Mouse (Mus musculus) liver, adult 2 months (tissue): ENCODE results near the gene Rgs8.

ENCODE experiments used
- CTCF ChIP-seq: fragments of 200-500 bp; IDR thresholded peaks from 2 replicates; pipeline ENCODE4 v1.5.1; 2011; ENCODE audit warnings: low read depth, low read length, control low read depth
- POLR2A ChIP-seq: fragments of 200-500 bp; IDR thresholded peaks from 2 replicates; pipeline ENCODE4 v1.6.1; 2011; ENCODE audit warnings: low read length, control low read depth; ENCODE audit not compliant: insufficient read depth; ENCODE audit errors: extremely low read depth

GRCm38 (mm10) chr1:153623036-153623435 is 29.8 kb upstream of the Rgs8 start:
- no peak for TF ChIP-seq POLR2A
- TF ChIP-seq CTCF: no peak
